Comparison of ENCODE assay signal across 9 mouse cellular contexts in genomic region chr1:92379510-92379886, GRCm38 (mm10).
DNase-seq lines count a peak whose midpoint lies in the region; ATAC-seq lines count a peak whose summit lies in the region.
"Had no signal": no experiment of that assay in that cellular context is flagged by ENCODE, and none has a peak within 500 bp of the region (broad histone marks: within the 10 kb centered on the region; RNA-seq: fewer than 3 reads in every experiment).

No protein-coding gene starts in this region.

- H3K4me1 ChIP-seq in stomach, embryonic 14.5 days (ENCODE audit: control insufficient read depth, insufficient read depth, low read length), result 0 out of 2 replicates have a peak, but pooled peaks cover 6% of the 10 kb centered on the region

- 48% methylated on average over 3 of the region's 3 CpGs for WGBS in stomach, embryonic 14.5 days

- H3K36me3 ChIP-seq in stomach, embryonic 14.5 days (ENCODE audit: control insufficient read depth, insufficient read depth, low read length), result no peaks in the 10 kb centered on the region

- DNase-seq in gastrocnemius, adult 18-20 months (ENCODE audit: low spot score), result peak; percentile 35
- no peak for DNase-seq in gastrocnemius, postnatal 4 days (ENCODE audit: low spot score in 2 of 2)
- peak; percentile 13 for DNase-seq in lung, postnatal 10 days
- no peak for DNase-seq in lung, postnatal 25 days (ENCODE audit: low spot score)
- DNase-seq in heart, postnatal 4 days, result peak; percentile 18
- DNase-seq in ovary, postnatal 36 days (ENCODE audit: low spot score), result no peak
- DNase-seq in left cerebral cortex, adult 11 months (ENCODE audit: low spot score), result no peak

- no peak overlapping the region for H3K4me3 ChIP-seq in stomach, embryonic 14.5 days (ENCODE audit: low read depth, low read length)

- H3K27ac ChIP-seq in stomach, embryonic 14.5 days (ENCODE audit: low read length), result peak overlapping the region; percentile 44; the same call in 1 of the 2 replicates

- H3K9ac ChIP-seq in stomach, embryonic 14.5 days (replicated peaks; ENCODE audit: low read depth, low read length), result no peak overlapping the region

- H3K27me3 ChIP-seq in stomach, embryonic 14.5 days (ENCODE audit: control insufficient read depth, insufficient read depth, low read length), result no peaks in the 10 kb centered on the region
- H3K27me3 ChIP-seq: Patski had no signal

- no peak for ATAC-seq in stomach, embryonic 14.5 days (ENCODE audit: insufficient number of reproducible peaks, insufficient read depth, low FRiP score, low read depth)

- no peak overlapping the region for H3K4me2 ChIP-seq in stomach, embryonic 14.5 days (replicated peaks; ENCODE audit: low read depth, low read length)

- H3K9me3 ChIP-seq in stomach, embryonic 14.5 days (ENCODE audit: control insufficient read depth, low read depth, low read length), result no peaks in the 10 kb centered on the region

Comparison
In these comparisons a context has a peak if more than half of its experiments do, and no peak if none do; other contexts are left out.
1. DNase-seq: peak in gastrocnemius, adult 18-20 months (single experiment), lung, postnatal 10 days (single experiment) and heart, postnatal 4 days (single experiment); none in gastrocnemius, postnatal 4 days (0 of 2), lung, postnatal 25 days (single experiment), ovary, postnatal 36 days (single experiment) and left cerebral cortex, adult 11 months (single experiment).